7 mouse cellular contexts compared by ENCODE assay signal in genomic region chr7:45715090-45715708, GRCm38 (mm10). TPM values are rescaled to one million over a fixed set of nuclear protein-coding genes. Genes with fewer than 3 reads are reported as not detected.
DNase-seq lines count a peak whose midpoint lies in the region; ATAC-seq and TF ChIP-seq lines count a peak whose summit lies in the region.

Gene Rpl18 (plus strand): TSS chr7:45715457.

- TF ChIP-seq POLR2A in kidney, adult 2 months (IDR thresholded peaks at IDR 0.05; ENCODE audit: low read depth, low read length) = peak; percentile 62
- peak; percentile 53 for TF ChIP-seq POLR2A in spleen, adult 2 months (IDR thresholded peaks at IDR 0.05; ENCODE audit: low read depth, low read length)

- H3K9me3 ChIP-seq in embryonic facial prominence, embryonic 11.5 days (replicated peaks; ENCODE audit: control insufficient read depth, low read length) = no peaks in the 10 kb centered on the region
- H3K9me3 ChIP-seq in limb, embryonic 12.5 days = no peaks in the 10 kb centered on the region
- H3K9me3 ChIP-seq in midbrain, embryonic 15.5 days = no peaks in the 10 kb centered on the region

- peak within 1 kb of the TSS; percentile 65 for H3K9ac ChIP-seq in embryonic facial prominence, embryonic 11.5 days (replicated peaks; ENCODE audit: low read length)
- H3K9ac ChIP-seq in limb, embryonic 12.5 days (replicated peaks) = peak within 1 kb of the TSS; percentile 66
- peak within 1 kb of the TSS; percentile 69 for H3K9ac ChIP-seq in midbrain, embryonic 15.5 days

- H3K4me3 ChIP-seq in embryonic facial prominence, embryonic 11.5 days (ENCODE audit: low read depth, low read length) = peak within 1 kb of the TSS; percentile 67
- peak within 1 kb of the TSS; percentile 88 for H3K4me3 ChIP-seq in kidney, adult 2 months (ENCODE audit: insufficient read depth, low read depth, low read length)
- H3K4me3 ChIP-seq in limb, embryonic 12.5 days (replicated peaks) = peak within 1 kb of the TSS; percentile 95
- H3K4me3 ChIP-seq in midbrain, embryonic 15.5 days = peak within 1 kb of the TSS; percentile 65
- peak within 1 kb of the TSS; percentile 83 for H3K4me3 ChIP-seq in spleen, adult 2 months (ENCODE audit: extremely low read depth, insufficient read depth, insufficient read length)

- no peak within 1 kb of the TSS for H3K27ac ChIP-seq in embryonic facial prominence, embryonic 11.5 days (replicated peaks; ENCODE audit: low read depth, low read length)
- peak within 1 kb of the TSS; percentile 94 for H3K27ac ChIP-seq in kidney, adult 2 months (ENCODE audit: insufficient read depth, low read depth, low read length)
- H3K27ac ChIP-seq in limb, embryonic 12.5 days = peak within 1 kb of the TSS; percentile 62
- H3K27ac ChIP-seq in midbrain, embryonic 15.5 days = peak within 1 kb of the TSS; percentile 80
- H3K27ac ChIP-seq in spleen, adult 2 months (ENCODE audit: insufficient read depth, low read length) = peak within 1 kb of the TSS; percentile 48

- H3K36me3 ChIP-seq in embryonic facial prominence, embryonic 11.5 days (replicated peaks; ENCODE audit: control insufficient read depth, insufficient read depth, low read depth, low read length) = peaks cover 17% of the 10 kb centered on the region
- H3K36me3 ChIP-seq in kidney, adult 2 months (ENCODE audit: control insufficient read depth, insufficient read depth, low read length) = peaks cover 5% of the 10 kb centered on the region; the same call in 1 of the 2 replicates
- peaks cover 48% of the 10 kb centered on the region for H3K36me3 ChIP-seq in limb, embryonic 12.5 days
- H3K36me3 ChIP-seq in midbrain, embryonic 15.5 days (replicated peaks) = peaks cover 37% of the 10 kb centered on the region
- peaks cover 35% of the 10 kb centered on the region for H3K36me3 ChIP-seq in spleen, adult 2 months (ENCODE audit: control insufficient read depth, insufficient read depth, low read length)

- H3K27me3 ChIP-seq in embryonic facial prominence, embryonic 11.5 days (ENCODE audit: control insufficient read depth, insufficient read depth, low read length) = no peaks in the 10 kb centered on the region
- no peaks in the 10 kb centered on the region for H3K27me3 ChIP-seq in kidney, adult 2 months (replicated peaks; ENCODE audit: control insufficient read depth, insufficient read depth, low read length)
- no peaks in the 10 kb centered on the region for H3K27me3 ChIP-seq in limb, embryonic 12.5 days
- no peaks in the 10 kb centered on the region for H3K27me3 ChIP-seq in midbrain, embryonic 15.5 days (replicated peaks)
- H3K27me3 ChIP-seq in spleen, adult 2 months (ENCODE audit: control insufficient read depth, insufficient read depth, low read length) = no peaks in the 10 kb centered on the region

- 8% methylated on average over 34 of the region's 34 CpGs for WGBS in embryonic facial prominence, embryonic 11.5 days
- WGBS in kidney, adult 2 months = 7% methylated on average over 34 of the region's 34 CpGs
- 7% methylated on average over 34 of the region's 34 CpGs for WGBS in limb, embryonic 12.5 days
- WGBS in midbrain, embryonic 15.5 days = 7% methylated on average over 34 of the region's 34 CpGs
- WGBS in spleen, adult 2 months = 6% methylated on average over 34 of the region's 34 CpGs

- peak; percentile 99 for DNase-seq in adrenal gland, postnatal 14 days
- peak; percentile 98 for DNase-seq in embryonic facial prominence, embryonic 11.5 days (ENCODE audit: low spot score)
- DNase-seq in heart, adult 11 months = peak; percentile 100
- DNase-seq in kidney, adult 2 months = peak; percentile 99
- peak; percentile 91 to 97 for DNase-seq in spleen, adult 2 months (ENCODE audit: low read depth in 1 of 2, low spot score in 2 of 2)

- peak within 1 kb of the TSS; percentile 85 for H3K4me2 ChIP-seq in embryonic facial prominence, embryonic 11.5 days (ENCODE audit: low read depth, low read length)
- peak within 1 kb of the TSS; percentile 94 for H3K4me2 ChIP-seq in limb, embryonic 12.5 days
- peak within 1 kb of the TSS; percentile 83 for H3K4me2 ChIP-seq in midbrain, embryonic 15.5 days

- peak; percentile 86 for ATAC-seq in embryonic facial prominence, embryonic 11.5 days (replicated peaks; ENCODE audit: insufficient number of reproducible peaks, low FRiP score, low TSS enrichment, low read depth)
- peak; percentile 92 for ATAC-seq in limb, embryonic 12.5 days (ENCODE audit: insufficient number of reproducible peaks, insufficient read depth, low FRiP score, low TSS enrichment, low read depth)
- peak; percentile 92 for ATAC-seq in midbrain, embryonic 15.5 days (replicated peaks)

- TF ChIP-seq CTCF in kidney, adult 2 months (conservative IDR thresholded peaks at IDR 0.05; ENCODE audit: insufficient read depth, insufficient read length, low read depth, low read length) = no peak
- TF ChIP-seq CTCF in spleen, adult 2 months (IDR thresholded peaks at IDR 0.05; ENCODE audit: extremely low read depth, insufficient read depth, insufficient read length, insufficient replicate concordance) = no peak

- H3K4me1 ChIP-seq in embryonic facial prominence, embryonic 11.5 days (ENCODE audit: control insufficient read depth, insufficient read depth, low read length) = peaks cover 10% of the 10 kb centered on the region
- H3K4me1 ChIP-seq in kidney, adult 2 months (ENCODE audit: control insufficient read depth, insufficient read depth, low read length) = peaks cover 32% of the 10 kb centered on the region
- H3K4me1 ChIP-seq in limb, embryonic 12.5 days (replicated peaks) = peaks cover 45% of the 10 kb centered on the region
- peaks cover 58% of the 10 kb centered on the region for H3K4me1 ChIP-seq in midbrain, embryonic 15.5 days
- H3K4me1 ChIP-seq in spleen, adult 2 months (ENCODE audit: control insufficient read depth, insufficient read depth, insufficient read length) = peaks cover 5% of the 10 kb centered on the region; the same call in 1 of the 2 replicates

RNA-seq across cellular contexts. Expression of gene Rpl18, which starts in this region (rescaled TPM):
- 927 and 1,052 TPM in 2 replicates for total RNA-seq in adrenal gland, postnatal 14 days (2021)
- 1,026 and 1,114 TPM in 2 replicates for polyA plus RNA-seq in embryonic facial prominence, embryonic 11.5 days (2014; fragmentation: Nextera tagmentation; extraction: Ambion mirVana)
- polyA plus RNA-seq in kidney, adult 2 months (2012; rRNA removed) = 955 and 1,014 TPM in 2 replicates
- 990 and 1,038 TPM in 2 replicates for polyA plus RNA-seq in limb, embryonic 12.5 days (2016; fragmentation: Nextera tagmentation; extraction: Ambion mirVana)
- polyA plus RNA-seq in midbrain, embryonic 15.5 days (2015; fragmentation: Nextera tagmentation; extraction: Ambion mirVana) = 537 and 538 TPM in 2 replicates
- 1,792 and 2,504 TPM in 2 replicates for polyA plus RNA-seq in spleen, adult 2 months (2012; rRNA removed)
